Mouse (Mus musculus): ENCODE measurements at regions not wholly inside any gene's neighbourhood (a gene's known extent, or its start where the extent isn't known, plus 50 kb on each side); places are given as distances from the start of the nearest gene placed in this dataset.

DNA sequence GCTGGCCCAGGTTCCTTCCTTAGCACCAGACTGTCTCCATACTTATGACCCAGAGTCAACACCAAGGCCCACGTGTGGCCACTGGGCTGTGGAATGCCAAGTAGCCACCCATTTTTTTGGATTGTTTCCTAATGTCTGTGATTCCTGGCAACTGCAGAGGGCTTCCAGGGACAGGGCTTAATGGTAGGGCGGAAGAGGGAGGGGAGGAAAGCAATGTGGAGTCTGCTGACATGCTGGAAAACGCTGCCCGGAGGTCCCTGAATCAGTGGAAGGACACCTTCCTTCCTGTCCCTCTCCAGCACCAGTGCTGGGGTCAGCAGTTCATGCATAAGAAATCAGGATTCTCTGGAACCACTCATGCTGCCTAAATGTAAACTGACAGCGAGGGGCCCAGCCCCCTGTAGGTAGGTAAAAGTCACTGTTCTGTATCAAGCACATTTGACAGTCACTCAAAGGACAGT is 90.8 kb downstream of the Iyd start:
- Histone ChIP-seq H3K36me3 (ENCODE audit: control insufficient read depth, insufficient read depth, low read length) (no peaks in the 10 kb centered on the region), H3K4me3 (ENCODE audit: low read depth, low read length) (no peak overlapping the region), H3K4me1 (ENCODE audit: control insufficient read depth, insufficient read depth, insufficient read length, low read length) (no peaks in the 10 kb centered on the region), H3K27me3 (ENCODE audit: control insufficient read depth, insufficient read depth, low read length) (no peaks in the 10 kb centered on the region), H3K27ac (ENCODE audit: insufficient read depth, low read depth, low read length) (no peak overlapping the region)
- 66% methylated on average over 5 of the region's 5 CpGs for WGBS
- TF ChIP-seq CTCF (IDR thresholded peaks at IDR 0.05; ENCODE audit: extremely low read depth, insufficient read length, insufficient replicate concordance, low read depth, low read length) (no peak), POLR2A (IDR thresholded peaks at IDR 0.05; ENCODE audit: low read depth, low read length) (no peak)

DNA sequence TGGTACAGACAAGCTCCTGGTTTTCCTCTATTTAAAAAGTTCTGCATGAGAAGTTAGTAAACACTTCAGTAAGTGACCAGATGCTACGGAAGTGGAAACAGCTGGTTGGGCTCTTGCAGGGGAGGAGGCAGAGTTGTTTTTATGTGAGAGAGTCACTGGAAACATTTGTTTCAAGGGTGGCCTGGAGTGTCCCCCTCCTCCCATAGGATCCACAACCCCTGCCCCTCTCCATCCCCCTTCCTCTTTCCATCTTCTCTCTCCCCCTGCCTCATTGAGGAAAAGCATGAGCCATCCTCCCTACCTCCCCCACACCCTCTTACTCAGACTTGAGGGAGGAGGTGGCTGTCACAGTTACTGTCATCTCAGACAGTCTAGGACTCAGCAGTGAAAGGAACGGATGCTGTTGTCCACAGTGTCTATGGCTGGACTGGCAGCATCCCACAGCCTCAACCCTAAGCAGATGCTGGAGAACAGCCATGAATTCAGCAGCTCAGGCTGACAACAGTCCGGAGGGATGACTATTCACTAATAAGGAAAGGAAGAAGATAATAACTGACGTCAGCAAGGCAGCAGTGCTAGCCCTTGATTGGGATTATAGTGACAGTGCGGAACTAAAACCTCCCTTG is 93.9 kb downstream of the Iyd start:
- WGBS = 54% methylated on average over 5 of the region's 5 CpGs

DNA sequence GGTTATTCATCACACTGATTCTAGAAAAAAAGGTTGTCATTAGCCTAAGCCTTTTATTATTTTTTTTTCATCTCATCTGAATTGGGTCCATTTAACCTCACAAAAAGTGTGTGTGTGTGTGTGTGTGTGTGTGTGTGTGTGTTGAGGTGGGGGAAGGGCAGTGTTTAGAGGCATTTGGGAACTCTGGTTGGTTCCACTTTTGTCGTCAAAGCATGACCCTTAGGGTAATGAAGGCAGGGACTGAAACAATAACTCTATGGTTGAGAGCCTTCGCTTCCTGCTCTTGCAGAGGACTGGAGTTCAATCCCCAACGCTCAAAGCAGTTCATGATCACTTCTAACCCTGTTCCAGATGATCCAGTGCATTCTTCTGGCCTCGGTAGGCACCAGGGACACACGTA is 96.1 kb upstream of the Plekhg1 start:
- Histone ChIP-seq H3K4me1 (ENCODE audit: control insufficient read depth, insufficient read depth, insufficient read length, low read length) (no peaks in the 10 kb centered on the region), H3K4me3 (ENCODE audit: low read depth, low read length) (no peak overlapping the region), H3K27me3 (ENCODE audit: control insufficient read depth, insufficient read depth, low read length) (no peaks in the 10 kb centered on the region; the same call in 1 of the 2 replicates), H3K36me3 (ENCODE audit: control insufficient read depth, insufficient read depth, low read length) (no peaks in the 10 kb centered on the region), H3K27ac (ENCODE audit: insufficient read depth, low read depth, low read length) (no peak overlapping the region)
- 82% methylated on average over 5 of the region's 5 CpGs for WGBS
- TF ChIP-seq POLR2A (IDR thresholded peaks at IDR 0.05; ENCODE audit: low read depth, low read length) (no peak), CTCF (IDR thresholded peaks at IDR 0.05; ENCODE audit: extremely low read depth, insufficient read length, insufficient replicate concordance, low read depth, low read length) (no peak)

More for the DNA sequence above, 93.9 kb downstream of the Iyd start:
- Histone ChIP-seq H3K27ac (ENCODE audit: insufficient read depth, low read depth, low read length) (peak overlapping the region; percentile 56), H3K4me1 (ENCODE audit: control insufficient read depth, insufficient read depth, insufficient read length, low read length) (no peaks in the 10 kb centered on the region), H3K4me3 (ENCODE audit: low read depth, low read length) (no peak overlapping the region), H3K27me3 (ENCODE audit: control insufficient read depth, insufficient read depth, low read length) (no peaks in the 10 kb centered on the region), H3K36me3 (ENCODE audit: control insufficient read depth, insufficient read depth, low read length) (no peaks in the 10 kb centered on the region)
- no peak for TF ChIP-seq CTCF (IDR thresholded peaks at IDR 0.05; ENCODE audit: extremely low read depth, insufficient read length, insufficient replicate concordance, low read depth, low read length)
- TF ChIP-seq POLR2A (IDR thresholded peaks at IDR 0.05; ENCODE audit: low read depth, low read length) = no peak

DNA sequence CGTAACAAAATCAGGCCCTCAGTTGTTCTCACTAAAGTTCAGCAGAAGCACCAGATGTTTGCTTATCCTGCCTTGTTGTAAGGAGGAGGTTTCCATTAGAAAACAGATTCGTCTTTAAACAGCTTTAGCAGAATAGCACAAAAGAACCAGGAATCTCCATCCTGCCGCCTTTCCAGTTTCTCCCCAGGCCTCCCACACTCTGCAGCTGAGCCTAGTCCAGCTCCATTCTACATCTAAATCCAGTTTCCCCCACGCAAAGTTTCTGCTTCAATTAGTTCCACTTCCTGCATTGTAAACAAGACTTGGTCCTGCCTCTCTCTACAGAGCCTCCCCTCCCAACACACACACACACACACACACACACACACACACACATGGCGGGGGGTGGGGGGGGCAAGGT is 95.1 kb upstream of the Plekhg1 start:
- H3K4me3 ChIP-seq (ENCODE audit: low read depth, low read length) = no peak overlapping the region
- H3K4me1 ChIP-seq (ENCODE audit: control insufficient read depth, insufficient read depth, insufficient read length, low read length) = no peaks in the 10 kb centered on the region
- TF ChIP-seq CTCF (IDR thresholded peaks at IDR 0.05; ENCODE audit: extremely low read depth, insufficient read length, insufficient replicate concordance, low read depth, low read length) = no peak
- no peak for TF ChIP-seq POLR2A (IDR thresholded peaks at IDR 0.05; ENCODE audit: low read depth, low read length)
- H3K36me3 ChIP-seq (ENCODE audit: control insufficient read depth, insufficient read depth, low read length) = no peaks in the 10 kb centered on the region
- 64% methylated on average over 5 of the region's 5 CpGs for WGBS
- H3K27me3 ChIP-seq (ENCODE audit: control insufficient read depth, insufficient read depth, low read length) = no peaks in the 10 kb centered on the region; the same call in 1 of the 2 replicates
- H3K27ac ChIP-seq (ENCODE audit: insufficient read depth, low read depth, low read length) = no peak overlapping the region

DNA sequence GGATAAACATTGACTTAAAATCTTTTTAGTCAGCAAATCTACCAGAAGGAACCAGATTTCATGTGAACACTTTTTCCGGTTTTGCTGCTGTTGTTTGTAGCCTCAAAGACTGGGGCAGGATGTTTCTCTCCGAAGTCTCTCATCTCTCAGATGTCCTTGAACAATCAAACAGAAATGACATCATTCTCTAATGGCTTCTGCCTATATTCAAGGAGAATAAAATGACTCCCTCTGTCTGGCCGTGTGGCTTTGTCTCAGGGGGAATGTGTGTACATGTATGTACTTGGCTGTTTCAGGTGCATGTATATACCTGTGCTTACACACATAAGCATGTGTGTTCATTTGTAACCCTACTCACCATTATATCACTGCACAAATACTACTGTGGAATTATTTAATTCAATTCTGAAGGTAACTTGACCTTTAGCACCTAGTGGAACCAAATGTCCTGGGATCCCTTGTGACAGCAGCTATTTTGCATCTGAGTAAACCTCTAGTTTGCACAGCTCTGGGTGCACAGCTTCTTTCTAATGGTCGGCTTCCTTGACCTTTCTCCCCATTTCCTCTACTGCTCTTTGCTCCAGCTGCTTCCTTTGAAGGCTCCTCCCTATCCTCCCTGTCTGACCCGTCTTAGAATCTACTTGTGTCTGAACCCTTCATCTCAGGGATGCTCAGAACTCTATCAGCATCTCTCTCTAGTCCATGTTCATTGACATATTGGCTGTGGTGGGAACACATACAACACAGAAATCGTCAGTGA is 93.8 kb upstream of the Plekhg1 start:
- 50% methylated on average over 6 of the region's 6 CpGs for WGBS
- Histone ChIP-seq H3K27ac (ENCODE audit: insufficient read depth, low read depth, low read length) (no peak overlapping the region), H3K36me3 (ENCODE audit: control insufficient read depth, insufficient read depth, low read length) (no peaks in the 10 kb centered on the region), H3K4me1 (ENCODE audit: control insufficient read depth, insufficient read depth, insufficient read length, low read length) (no peaks in the 10 kb centered on the region), H3K27me3 (ENCODE audit: control insufficient read depth, insufficient read depth, low read length) (no peaks in the 10 kb centered on the region), H3K4me3 (ENCODE audit: low read depth, low read length) (no peak overlapping the region)
- no peak for TF ChIP-seq POLR2A (IDR thresholded peaks at IDR 0.05; ENCODE audit: low read depth, low read length)
- no peak for TF ChIP-seq CTCF (IDR thresholded peaks at IDR 0.05; ENCODE audit: extremely low read depth, insufficient read length, insufficient replicate concordance, low read depth, low read length)

DNA sequence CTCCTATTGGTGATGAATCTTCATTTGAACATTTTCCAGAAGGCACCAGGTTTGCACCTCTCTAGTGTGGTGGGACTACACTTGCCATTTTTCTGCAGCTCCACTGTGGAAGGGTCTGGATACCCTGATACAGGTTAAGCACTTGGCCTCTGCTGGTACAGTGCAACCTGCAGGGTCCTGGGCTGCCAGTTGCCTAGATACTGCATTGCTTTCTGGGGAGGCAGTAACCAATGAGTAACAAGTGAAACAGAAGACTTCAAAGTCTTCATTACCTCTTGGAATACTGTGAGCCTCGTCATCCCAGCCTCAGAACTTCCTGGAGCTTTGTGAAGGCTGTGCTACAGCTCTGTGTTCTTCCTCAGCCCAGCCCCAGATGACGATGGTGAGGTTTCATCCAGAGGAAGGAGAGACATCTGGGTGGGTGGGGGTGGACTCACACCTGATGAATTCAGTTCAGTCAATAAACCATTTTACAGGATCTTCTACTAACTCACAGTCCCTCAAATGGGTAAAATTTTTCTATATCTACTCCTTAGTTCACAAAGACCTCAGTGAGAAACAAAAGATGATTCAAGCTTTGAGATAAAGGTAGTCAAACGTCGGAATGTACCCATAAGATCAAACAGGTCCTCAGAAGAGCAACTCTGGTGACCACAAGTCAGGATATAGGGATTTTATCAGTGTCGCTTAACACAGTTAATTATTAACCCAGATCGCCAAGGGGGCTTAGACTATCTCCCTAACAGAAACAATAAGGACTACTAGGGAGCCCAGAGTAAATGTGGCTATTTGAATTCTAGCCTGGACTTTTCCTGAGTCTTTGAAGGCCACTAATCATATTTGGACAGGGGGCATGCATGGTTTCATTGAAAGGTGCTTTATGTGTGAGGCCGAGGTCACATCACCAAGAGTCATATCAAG is 92.1 kb upstream of the Plekhg1 start:
- no peaks in the 10 kb centered on the region for H3K27me3 ChIP-seq (ENCODE audit: control insufficient read depth, insufficient read depth, low read length)
- H3K4me1 ChIP-seq (ENCODE audit: control insufficient read depth, insufficient read depth, insufficient read length, low read length) = no peaks in the 10 kb centered on the region
- H3K27ac ChIP-seq (ENCODE audit: insufficient read depth, low read depth, low read length) = no peak overlapping the region
- H3K36me3 ChIP-seq (ENCODE audit: control insufficient read depth, insufficient read depth, low read length) = no peaks in the 10 kb centered on the region
- no peak overlapping the region for H3K4me3 ChIP-seq (ENCODE audit: low read depth, low read length)
- no peak for TF ChIP-seq POLR2A (IDR thresholded peaks at IDR 0.05; ENCODE audit: low read depth, low read length)
- no peak for TF ChIP-seq CTCF (IDR thresholded peaks at IDR 0.05; ENCODE audit: extremely low read depth, insufficient read length, insufficient replicate concordance, low read depth, low read length)
- WGBS = 25% methylated on average over 7 of the region's 7 CpGs
